Mouse (Mus musculus) neutrophil, adult 5-6 weeks (primary cell): ENCODE data around the gene Rpa2. TPM values are rescaled to one million over a fixed set of nuclear protein-coding genes. Genes with fewer than 3 reads are reported as not detected.
"Not testable (repeated sequence)": the region's sequence is repeated elsewhere in the genome, so short reads cannot be mapped to it uniquely, and the experiment has no call there.

ENCODE experiments used
- ATAC-seq: fragments of 151-379, 151-347 bp; 2 replicates; pipeline ENCODE4 v1.8.0; 2017; ENCODE audit warnings: mild to moderate bottlenecking, moderate TSS enrichment; ENCODE audit not compliant: insufficient number of reproducible peaks, poor library complexity, low FRiP score, severe bottlenecking; ENCODE audit errors: extremely low read depth
- total RNA-seq: library from RNA; stranded (forward); fragments of 200-1000 nt; gene quantifications from 2 replicates; pipeline ENCODE4 v1.2.3, GENCODE M21; 2017

The Rpa2 gene
- total RNA-seq, result 24.2 and 32.4 TPM in 2 replicates

GRCm38 (mm10) chr4:132767914-132768876 is at the start of gene Rpa2:
Gene Rpa2 (plus strand): TSS chr4:132768332.
- ATAC-seq, result peak; percentile 96

GRCm38 (mm10) chr4:132728233-132728632 is 39.9 kb upstream of the Rpa2 start:
- no peak for ATAC-seq

- no peak for ATAC-seq
These were observed 36.5 kb upstream of the Rpa2 start for GRCm38 (mm10) chr4:132731616-132732015.

GRCm38 (mm10) chr4:132732148-132732684 is 35.9 kb upstream of the Rpa2 start, which contains the start of gene Xkr8:
Gene Xkr8 (minus strand): TSS chr4:132732546.
- ATAC-seq, result peak; percentile 86

GRCm38 (mm10) chr4:132733071-132733770 is 34.9 kb upstream of the Rpa2 start:
- ATAC-seq, result no peak

GRCm38 (mm10) chr4:132734766-132735165 is 33.4 kb upstream of the Rpa2 start:
- no peak for ATAC-seq

GRCm38 (mm10) chr4:132735389-132735788 is 32.7 kb upstream of the Rpa2 start:
- ATAC-seq, result no peak

GRCm38 (mm10) chr4:132735894-132736293 is 32.2 kb upstream of the Rpa2 start:
- no peak for ATAC-seq

- not testable (repeated sequence) for ATAC-seq
These were observed 31.0 kb upstream of the Rpa2 start for GRCm38 (mm10) chr4:132737154-132737553.

GRCm38 (mm10) chr4:132741491-132741890 is 26.6 kb upstream of the Rpa2 start:
- no peak for ATAC-seq

GRCm38 (mm10) chr4:132743992-132744911 is 23.9 kb upstream of the Rpa2 start:
- no peak for ATAC-seq

- ATAC-seq, result no peak
These were observed 21.1 kb upstream of the Rpa2 start for GRCm38 (mm10) chr4:132746911-132747517.

- peak; percentile 86 for ATAC-seq
These were observed 20.4 kb upstream of the Rpa2 start for GRCm38 (mm10) chr4:132747664-132748259.

GRCm38 (mm10) chr4:132748778-132749177 is 19.4 kb upstream of the Rpa2 start:
- ATAC-seq, result no peak; the same call in 1 of the 2 replicates

- no peak for ATAC-seq
These were observed 18.7 kb upstream of the Rpa2 start for GRCm38 (mm10) chr4:132749258-132749982.

- ATAC-seq, result 0 out of 2 replicates have a peak, but pooled peaks have one; percentile 21
These were observed 15.1 kb upstream of the Rpa2 start for GRCm38 (mm10) chr4:132752992-132753391.

- peak; percentile 49 for ATAC-seq
These were observed 11.2 kb upstream of the Rpa2 start, which contains the start of gene Smpdl3b for GRCm38 (mm10) chr4:132756974-132757373. Gene Smpdl3b (minus strand): TSS chr4:132757252.
